Mouse (Mus musculus) adrenal gland, postnatal 25 days (tissue): ENCODE measurements around the gene Prrc2c. TPM values are rescaled to one million over a fixed set of nuclear protein-coding genes. Genes with fewer than 3 reads are reported as not detected.
"Not testable (repeated sequence)": the region's sequence is repeated elsewhere in the genome, so short reads cannot be mapped to it uniquely, and the experiment has no call there.

Source experiments
- DNase-seq: peaks from one replicate; pipeline ENCODE4 v3.0.0; 2021; ENCODE audit warnings: mixed read lengths
- total RNA-seq: library from RNA; stranded (reverse); gene quantifications from 2 replicates; pipeline ENCODE4 v1.2.3, GENCODE M21; 2021

The Prrc2c gene
- total RNA-seq, 1 experiment from 2014 or later, result 183 TPM

GRCm38 (mm10) chr1:162665486-162666174 lies 74.7 kb downstream of the Prrc2c start:
- no peak for DNase-seq

- peak; percentile 66 for DNase-seq
These were observed 75.4 kb downstream of the Prrc2c start for GRCm38 (mm10) chr1:162664826-162665475.

- peak; percentile 23 for DNase-seq
These were observed 80.0 kb downstream of the Prrc2c start for GRCm38 (mm10) chr1:162660276-162660860.

- DNase-seq, result no peak
These were observed 82.2 kb downstream of the Prrc2c start, which contains the start of gene Myocos for GRCm38 (mm10) chr1:162658119-162658518. Gene Myocos (minus strand): TSS chr1:162658219.

DNA sequence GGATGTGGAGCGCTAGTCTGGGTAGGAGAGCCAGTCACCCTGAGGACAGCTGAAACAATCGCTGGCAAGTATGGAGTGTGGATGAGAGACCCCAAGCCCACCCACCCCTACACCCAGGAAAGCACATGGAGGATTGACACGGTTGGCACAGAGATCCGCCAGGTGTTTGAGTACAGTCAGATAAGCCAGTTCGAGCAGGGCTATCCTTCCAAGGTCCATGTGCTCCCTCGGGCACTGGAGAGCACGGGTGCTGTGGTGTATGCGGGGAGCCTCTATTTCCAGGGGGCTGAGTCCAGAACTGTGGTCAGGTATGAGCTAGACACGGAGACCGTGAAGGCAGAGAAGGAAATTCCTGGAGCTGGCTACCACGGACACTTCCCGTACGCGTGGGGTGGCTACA lies 91.9 kb downstream of the Prrc2c start:
- DNase-seq, result no peak

GRCm38 (mm10) chr1:162646083-162646686 lies 94.2 kb downstream of the Prrc2c start:
- no peak for DNase-seq

DNA sequence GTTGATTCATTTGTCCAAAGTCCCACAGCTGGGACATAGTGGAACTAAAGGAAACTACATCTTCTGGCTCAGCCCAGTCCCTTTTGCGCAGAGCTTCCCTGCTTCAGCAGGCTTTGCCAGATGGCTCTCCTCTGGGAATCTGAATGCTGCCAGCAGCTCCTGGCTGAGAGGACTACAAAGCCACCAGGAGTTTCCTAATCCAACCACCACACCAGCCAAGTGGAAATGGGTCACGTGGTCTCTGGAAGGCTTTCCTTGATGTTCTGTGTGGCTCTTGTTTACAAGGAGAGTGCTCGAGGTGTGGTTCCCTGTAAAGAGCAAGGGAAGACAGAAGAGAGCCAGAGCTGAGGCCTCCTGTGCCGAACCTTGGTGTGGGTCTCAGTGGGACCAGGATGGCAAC lies 96.6 kb downstream of the Prrc2c start:
- DNase-seq, result peak; percentile 63

DNA sequence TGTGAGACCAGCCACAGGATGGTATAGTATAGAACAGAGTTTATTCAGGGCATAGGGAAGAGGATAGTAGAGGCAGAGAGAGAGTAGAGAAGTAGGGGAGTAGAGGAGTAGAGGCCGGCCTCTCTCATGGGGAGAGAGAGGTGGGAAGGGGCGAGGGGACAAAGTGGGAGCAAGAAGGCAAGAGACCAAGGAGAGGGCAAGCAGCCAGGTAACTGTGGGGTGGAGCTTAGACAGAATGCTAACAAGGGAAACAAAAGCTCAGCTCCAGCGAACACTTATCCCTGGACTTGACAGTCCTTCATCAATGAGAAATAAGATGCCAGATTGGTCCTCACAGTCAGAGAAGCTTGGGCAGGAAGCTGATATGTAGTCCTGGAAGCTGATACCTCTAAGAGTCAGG lies 97.8 kb downstream of the Prrc2c start:
- DNase-seq, result no peak

DNA sequence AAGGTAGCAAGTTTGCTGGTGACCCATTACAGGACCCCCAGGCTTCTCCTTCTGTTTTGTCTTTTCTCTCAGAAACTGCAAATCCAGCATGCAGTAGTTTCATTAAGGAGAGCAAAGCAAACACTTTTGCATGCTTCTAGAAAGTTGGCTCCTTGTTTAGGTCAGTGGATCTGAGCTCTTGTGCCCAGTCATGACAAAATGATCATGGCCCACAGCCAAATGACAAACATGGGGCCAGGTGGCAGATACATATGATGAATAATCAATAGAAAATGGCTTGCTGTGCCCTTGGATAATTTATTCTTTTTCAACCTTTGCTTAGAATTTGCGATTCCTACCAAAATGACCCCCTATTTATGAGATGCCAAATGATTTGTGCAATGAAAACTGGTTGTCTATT lies 100.5 kb downstream of the Prrc2c start:
- DNase-seq, result no peak

DNA sequence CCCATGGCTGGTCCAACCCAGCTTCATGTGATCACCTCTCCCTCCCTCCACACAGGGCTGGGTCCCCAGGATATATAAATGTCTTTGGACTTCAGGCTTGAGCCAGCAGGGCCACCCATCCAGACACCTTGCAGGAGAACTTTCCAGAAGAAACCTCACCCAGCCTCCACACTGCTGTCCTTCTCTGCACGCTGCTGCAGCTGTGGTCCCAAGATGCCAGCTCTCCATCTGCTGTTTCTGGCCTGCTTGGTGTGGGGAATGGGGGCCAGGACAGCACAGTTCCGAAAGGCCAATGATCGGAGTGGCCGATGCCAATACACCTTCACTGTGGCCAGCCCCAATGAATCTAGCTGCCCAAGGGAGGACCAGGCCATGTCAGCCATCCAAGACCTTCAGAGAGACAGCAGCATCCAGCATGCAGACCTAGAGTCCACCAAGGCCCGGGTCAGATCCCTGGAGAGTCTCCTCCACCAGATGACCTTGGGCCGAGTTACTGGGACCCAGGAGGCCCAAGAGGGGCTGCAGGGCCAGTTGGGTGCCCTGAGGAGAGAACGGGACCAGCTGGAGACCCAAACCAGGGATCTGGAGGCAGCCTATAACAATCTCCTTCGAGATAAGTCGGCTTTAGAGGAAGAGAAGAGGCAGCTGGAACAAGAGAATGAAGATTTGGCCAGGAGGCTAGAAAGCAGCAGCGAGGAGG lies 101.2 kb downstream of the Prrc2c start, which contains the start of gene Myoc:
Gene Myoc (plus strand): TSS at position 105 of the 700 bp plus-strand sequence.
- no peak for DNase-seq

- DNase-seq, result no peak
These were observed 101.8 kb downstream of the Prrc2c start for GRCm38 (mm10) chr1:162638535-162638934.

DNA sequence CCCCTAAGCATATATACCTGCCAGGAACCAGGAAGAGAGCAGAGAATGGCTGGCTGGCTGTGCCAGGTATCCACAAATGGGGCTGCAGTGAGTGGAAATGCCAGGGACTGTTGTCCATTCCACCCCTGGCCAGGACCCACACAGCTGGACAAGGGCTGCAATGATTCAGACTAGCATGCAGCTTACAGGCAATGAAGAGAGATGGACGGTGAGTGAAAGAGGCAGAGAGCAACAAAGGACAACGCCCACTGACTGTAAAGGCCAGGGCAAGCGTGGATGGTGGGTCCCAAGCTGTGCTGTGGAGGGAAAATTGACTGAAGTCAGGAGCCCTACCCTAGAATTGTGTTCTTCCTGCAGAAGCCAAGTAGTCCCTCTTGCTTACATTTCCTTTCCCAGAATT lies 103.8 kb downstream of the Prrc2c start:
- no peak for DNase-seq

DNA sequence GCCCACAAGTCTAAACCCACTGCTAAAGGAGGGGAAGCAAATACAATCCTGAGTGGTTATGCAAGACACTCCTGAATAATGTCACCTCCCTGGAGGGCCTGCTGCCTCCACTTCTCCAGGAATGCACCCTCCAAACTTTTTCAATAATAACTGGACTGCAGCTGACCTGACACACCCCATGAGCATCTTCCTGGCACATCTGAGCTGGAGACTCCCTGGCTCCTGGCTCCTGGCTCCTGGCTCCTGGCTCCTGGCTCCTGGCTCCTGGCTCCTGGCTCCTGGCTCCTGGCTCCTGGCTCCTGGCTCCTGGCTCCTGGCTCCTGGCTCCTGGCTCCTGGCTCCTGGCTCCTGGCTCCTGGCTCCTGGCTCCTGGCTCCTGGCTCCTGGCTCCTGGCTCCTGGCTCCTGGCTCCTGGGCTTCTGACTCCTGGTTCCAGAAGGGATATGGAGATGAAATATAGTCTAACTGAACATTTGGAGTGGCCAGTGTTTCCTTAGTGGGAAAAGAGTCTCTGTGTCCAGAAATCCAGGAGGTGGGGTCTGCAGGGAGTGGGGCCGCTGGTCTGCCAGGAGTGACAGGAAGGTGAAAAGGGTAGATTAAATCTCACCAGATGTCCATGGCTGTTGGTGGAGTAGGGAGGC lies 104.9 kb downstream of the Prrc2c start:
- not testable (repeated sequence) for DNase-seq

GRCm38 (mm10) chr1:162628326-162628725 lies 112.0 kb downstream of the Prrc2c start:
- not testable (repeated sequence) for DNase-seq

GRCm38 (mm10) chr1:162627821-162628220 lies 112.5 kb downstream of the Prrc2c start:
- DNase-seq, result not testable (repeated sequence)

GRCm38 (mm10) chr1:162625229-162625628 lies 115.1 kb downstream of the Prrc2c start:
- no peak for DNase-seq

DNA sequence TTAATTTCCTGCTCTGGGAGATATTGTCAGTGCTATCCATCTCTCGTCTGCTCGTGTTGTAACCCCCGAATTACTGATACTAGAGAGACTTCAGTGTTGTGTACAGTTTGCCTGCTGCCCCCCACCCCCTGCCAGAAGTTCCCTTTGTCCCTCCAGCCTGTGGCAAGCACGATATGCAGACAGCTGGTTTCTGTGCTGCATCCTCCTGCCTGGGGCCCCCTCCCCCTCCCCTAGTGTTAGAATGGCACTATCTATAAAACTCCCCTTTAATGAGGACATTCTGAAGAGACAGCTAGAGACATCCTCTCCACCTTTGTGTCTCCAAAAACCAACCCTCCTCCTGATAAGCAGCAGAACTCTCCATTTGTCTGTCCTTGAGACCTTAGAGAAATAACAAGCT lies 116.5 kb downstream of the Prrc2c start:
- DNase-seq, result no peak
